Mouse (Mus musculus) 3T3-L1 (cell line): ENCODE data around the gene Farsb.

Experiments used
- DNase-seq: peaks from one replicate; pipeline ENCODE4 v3.0.0-alpha.2; 2015; ENCODE audit warnings: low read depth, low spot score

Gene Farsb

GRCm38 (mm10) chr1:78420271-78420670 is 68.4 kb downstream of the Farsb start:
- no peak for DNase-seq

GRCm38 (mm10) chr1:78419593-78419992 is 69.1 kb downstream of the Farsb start:
- peak; percentile 90 for DNase-seq

- no peak for DNase-seq
These were observed 71.4 kb downstream of the Farsb start for GRCm38 (mm10) chr1:78417154-78417911.

GRCm38 (mm10) chr1:78414421-78414820 is 74.3 kb downstream of the Farsb start:
- no peak for DNase-seq

- no peak for DNase-seq
These were observed 76.0 kb downstream of the Farsb start for GRCm38 (mm10) chr1:78412668-78413067.

- no peak for DNase-seq
These were observed 79.3 kb downstream of the Farsb start for GRCm38 (mm10) chr1:78409396-78409795.

- no peak for DNase-seq
These were observed 87.3 kb downstream of the Farsb start for GRCm38 (mm10) chr1:78401413-78401812.

- DNase-seq: peak; percentile 31
These were observed 88.9 kb downstream of the Farsb start for GRCm38 (mm10) chr1:78399755-78400154.

- peak; percentile 92 for DNase-seq
These were observed 92.3 kb downstream of the Farsb start for GRCm38 (mm10) chr1:78396320-78396913.

GRCm38 (mm10) chr1:78395737-78396136 is 93.0 kb downstream of the Farsb start:
- peak; percentile 63 for DNase-seq

- DNase-seq: peak; percentile 72
These were observed 93.4 kb downstream of the Farsb start for GRCm38 (mm10) chr1:78395191-78395735.

GRCm38 (mm10) chr1:78388848-78389247 is 99.8 kb downstream of the Farsb start:
- no peak for DNase-seq

- DNase-seq: peak; percentile 61
These were observed 100.8 kb downstream of the Farsb start for GRCm38 (mm10) chr1:78387854-78388253.

- DNase-seq: no peak
These were observed 107.7 kb downstream of the Farsb start for GRCm38 (mm10) chr1:78380950-78381349.

- no peak for DNase-seq
These were observed 113.6 kb downstream of the Farsb start for GRCm38 (mm10) chr1:78375058-78375457.

- DNase-seq: no peak
These were observed 114.9 kb downstream of the Farsb start for GRCm38 (mm10) chr1:78373836-78374235.

- no peak for DNase-seq
These were observed 116.4 kb downstream of the Farsb start for GRCm38 (mm10) chr1:78372316-78372715.

GRCm38 (mm10) chr1:78371569-78372236 is 117.0 kb downstream of the Farsb start:
- DNase-seq: peak; percentile 62

GRCm38 (mm10) chr1:78370121-78370520 is 118.6 kb downstream of the Farsb start:
- DNase-seq: no peak
